Mouse (Mus musculus) stomach, embryonic 14.5 days (tissue): ENCODE results near the gene Fras1. TPM values are rescaled to one million over a fixed set of nuclear protein-coding genes. Genes with fewer than 3 reads are reported as not detected.

ENCODE experiments used
- ATAC-seq: fragments of 200-750 bp; cut with Nextera tagmentation; 2 replicates; pipeline ENCODE4 v1.8.0; 2017; ENCODE audit warnings: low read depth, moderate TSS enrichment; ENCODE audit not compliant: insufficient number of reproducible peaks, insufficient read depth, low FRiP score
- H3K27ac ChIP-seq: fragments of 300-500 bp; sonication (generic); 2 replicates; pipeline ENCODE4 v1.5.1; 2014; ENCODE audit warnings: mild to moderate bottlenecking, low read length, moderate library complexity, mixed read lengths
- H3K27me3 ChIP-seq: fragments of 300-500 bp; sonication (generic); 2 replicates; pipeline ENCODE4 v1.6.1; 2014; ENCODE audit warnings: low read length, control low read depth, mixed read lengths; ENCODE audit not compliant: control insufficient read depth, insufficient read depth
- H3K36me3 ChIP-seq: fragments of 300-500 bp; sonication (generic); 2 replicates; pipeline ENCODE4 v1.6.1; 2014; ENCODE audit warnings: mild to moderate bottlenecking, control low read depth, low read length, moderate library complexity, mixed read lengths; ENCODE audit not compliant: control insufficient read depth, insufficient read depth
- H3K4me1 ChIP-seq: fragments of 300-500 bp; sonication (generic); 2 replicates; pipeline ENCODE4 v1.6.1; 2014; ENCODE audit warnings: low read length, control low read depth, mixed read lengths; ENCODE audit not compliant: control insufficient read depth, insufficient read depth
- H3K4me2 ChIP-seq: fragments of 300-500 bp; sonication (generic); replicated peaks from 2 replicates; pipeline ENCODE4 v1.6.1; 2014; ENCODE audit warnings: low read depth, low read length, control low read depth
- H3K4me3 ChIP-seq: fragments of 300-500 bp; sonication (generic); 2 replicates; pipeline ENCODE4 v1.5.1; 2014; ENCODE audit warnings: low read depth, low read length, control low read depth
- H3K9ac ChIP-seq: fragments of 300-500 bp; sonication (generic); replicated peaks from 2 replicates; pipeline ENCODE4 v1.6.1; 2014; ENCODE audit warnings: low read depth, mild to moderate bottlenecking, control low read depth, low read length, moderate library complexity, mixed read lengths
- H3K9me3 ChIP-seq: fragments of 300-500 bp; sonication (generic); 2 replicates; pipeline ENCODE4 v1.6.1; 2016; ENCODE audit warnings: low read depth, low read length, control low read depth; ENCODE audit not compliant: control insufficient read depth
- WGBS: fragments of 180-500 bp; shearing (Covaris S2); extraction: QIAGEN DNeasy Blood & Tissue Kit; methylation state at CpG from one replicate; pipeline ENCODE4 v1.1.7; 2014; 5-methylcytosine and 5-hydroxymethylcytosine counted together
- polyA plus RNA-seq: library from polyadenylated mRNA; unstranded; fragments of >200 nt; fragmentation: Nextera tagmentation; extraction: Ambion mirVana; gene quantifications from 2 replicates; pipeline ENCODE4 v1.2.1, GENCODE M21; 2014

Gene Fras1
- polyA plus RNA-seq, 1 experiment from 2014 or later, result 64.2 TPM

- 92% methylated on average over 4 of the region's 4 CpGs for WGBS
- no peak overlapping the region for H3K9ac ChIP-seq
- ATAC-seq, result no peak
- no peak overlapping the region for H3K4me2 ChIP-seq
- H3K36me3 ChIP-seq, result peaks cover 4% of the 10 kb centered on the region; the same call in 1 of the 2 replicates
- no peaks in the 10 kb centered on the region for H3K9me3 ChIP-seq
- no peak overlapping the region for H3K4me3 ChIP-seq
- H3K27ac ChIP-seq, result no peak overlapping the region
- H3K27me3 ChIP-seq, result no peaks in the 10 kb centered on the region
- H3K4me1 ChIP-seq, result peaks cover 5% of the 10 kb centered on the region; the same call in 1 of the 2 replicates
Observed at GRCm38 (mm10) chr5:96675676-96676075, 301.9 kb downstream of the Fras1 start.

GRCm38 (mm10) chr5:96677498-96677897, 303.7 kb downstream of the Fras1 start:
- Histone ChIP-seq H3K9ac (no peak overlapping the region), H3K4me1 (peaks cover 5% of the 10 kb centered on the region; the same call in 1 of the 2 replicates), H3K4me2 (no peak overlapping the region), H3K4me3 (no peak overlapping the region), H3K27me3 (no peaks in the 10 kb centered on the region), H3K27ac (no peak overlapping the region), H3K9me3 (no peaks in the 10 kb centered on the region), H3K36me3 (peaks cover 7% of the 10 kb centered on the region; the same call in 1 of the 2 replicates)
- no peak for ATAC-seq
- 32% methylated on average over 2 of the region's 2 CpGs for WGBS

- 58% methylated on average over 3 of the region's 3 CpGs for WGBS
Observed at GRCm38 (mm10) chr5:96681085-96681484, 307.3 kb downstream of the Fras1 start.

GRCm38 (mm10) chr5:96682777-96683176, 309.0 kb downstream of the Fras1 start:
- H3K36me3 ChIP-seq, result peaks cover 15% of the 10 kb centered on the region; the same call in 1 of the 2 replicates
- 45% methylated on average over 2 of the region's 2 CpGs for WGBS
- H3K4me3 ChIP-seq, result no peak overlapping the region
- H3K4me1 ChIP-seq, result peaks cover 7% of the 10 kb centered on the region; the same call in 1 of the 2 replicates
- H3K27me3 ChIP-seq, result no peaks in the 10 kb centered on the region
- no peak overlapping the region for H3K27ac ChIP-seq
- H3K9ac ChIP-seq, result no peak overlapping the region
- H3K4me2 ChIP-seq, result no peak overlapping the region
- ATAC-seq, result no peak
- H3K9me3 ChIP-seq, result no peaks in the 10 kb centered on the region; the same call in 1 of the 2 replicates

More at GRCm38 (mm10) chr5:96681085-96681484, 307.3 kb downstream of the Fras1 start:
- H3K27me3 ChIP-seq, result no peaks in the 10 kb centered on the region
- H3K9ac ChIP-seq, result no peak overlapping the region
- H3K4me2 ChIP-seq, result no peak overlapping the region
- no peak overlapping the region for H3K27ac ChIP-seq
- H3K9me3 ChIP-seq, result no peaks in the 10 kb centered on the region
- H3K36me3 ChIP-seq, result peaks cover 15% of the 10 kb centered on the region; the same call in 1 of the 2 replicates
- peaks cover 7% of the 10 kb centered on the region; the same call in 1 of the 2 replicates for H3K4me1 ChIP-seq
- no peak for ATAC-seq
- H3K4me3 ChIP-seq, result no peak overlapping the region

GRCm38 (mm10) chr5:96688885-96689284, 315.1 kb downstream of the Fras1 start:
- Histone ChIP-seq H3K4me2 (no peak overlapping the region), H3K27ac (no peak overlapping the region), H3K4me1 (no peaks in the 10 kb centered on the region), H3K9ac (no peak overlapping the region), H3K9me3 (no peaks in the 10 kb centered on the region; the same call in 1 of the 2 replicates), H3K36me3 (peaks cover 12% of the 10 kb centered on the region; the same call in 1 of the 2 replicates), H3K27me3 (no peaks in the 10 kb centered on the region), H3K4me3 (no peak overlapping the region)
- no peak for ATAC-seq
- WGBS, result 81% methylated on average over 2 of the region's 2 CpGs

- H3K27me3 ChIP-seq, result no peaks in the 10 kb centered on the region
- H3K4me2 ChIP-seq, result no peak overlapping the region
- H3K36me3 ChIP-seq, result peaks cover 4% of the 10 kb centered on the region; the same call in 1 of the 2 replicates
- no peak for ATAC-seq
- H3K27ac ChIP-seq, result no peak overlapping the region
- WGBS, result 78% methylated on average over 8 of the region's 8 CpGs
- no peaks in the 10 kb centered on the region for H3K9me3 ChIP-seq
- H3K4me1 ChIP-seq, result no peaks in the 10 kb centered on the region
- no peak overlapping the region for H3K4me3 ChIP-seq
- no peak overlapping the region for H3K9ac ChIP-seq
Observed at GRCm38 (mm10) chr5:96698972-96699371, 325.2 kb downstream of the Fras1 start.

- Histone ChIP-seq H3K9ac (no peak overlapping the region), H3K4me3 (no peak overlapping the region), H3K9me3 (no peaks in the 10 kb centered on the region), H3K36me3 (no peaks in the 10 kb centered on the region), H3K27ac (no peak overlapping the region), H3K4me2 (no peak overlapping the region), H3K4me1 (no peaks in the 10 kb centered on the region), H3K27me3 (no peaks in the 10 kb centered on the region)
- no peak for ATAC-seq
- WGBS, result 47% methylated on average over 22 of the region's 22 CpGs
Observed at GRCm38 (mm10) chr5:96702706-96703625, 329.2 kb downstream of the Fras1 start.

- no peak overlapping the region for H3K4me3 ChIP-seq
- H3K4me2 ChIP-seq, result no peak overlapping the region
- H3K36me3 ChIP-seq, result no peaks in the 10 kb centered on the region; the same call in 1 of the 2 replicates
- no peaks in the 10 kb centered on the region for H3K9me3 ChIP-seq
- H3K27ac ChIP-seq, result no peak overlapping the region
- H3K27me3 ChIP-seq, result no peaks in the 10 kb centered on the region
- no peak overlapping the region for H3K9ac ChIP-seq
- no peak for ATAC-seq
- 67% methylated on average over 10 of the region's 10 CpGs for WGBS
- no peaks in the 10 kb centered on the region for H3K4me1 ChIP-seq
Observed at GRCm38 (mm10) chr5:96708515-96708914, 334.8 kb downstream of the Fras1 start.
